Mouse (Mus musculus): ENCODE measurements at regions not wholly inside any gene's neighbourhood (a gene's known extent, or its start where the extent isn't known, plus 50 kb on each side); places are given as distances from the start of the nearest gene placed in this dataset.

DNA sequence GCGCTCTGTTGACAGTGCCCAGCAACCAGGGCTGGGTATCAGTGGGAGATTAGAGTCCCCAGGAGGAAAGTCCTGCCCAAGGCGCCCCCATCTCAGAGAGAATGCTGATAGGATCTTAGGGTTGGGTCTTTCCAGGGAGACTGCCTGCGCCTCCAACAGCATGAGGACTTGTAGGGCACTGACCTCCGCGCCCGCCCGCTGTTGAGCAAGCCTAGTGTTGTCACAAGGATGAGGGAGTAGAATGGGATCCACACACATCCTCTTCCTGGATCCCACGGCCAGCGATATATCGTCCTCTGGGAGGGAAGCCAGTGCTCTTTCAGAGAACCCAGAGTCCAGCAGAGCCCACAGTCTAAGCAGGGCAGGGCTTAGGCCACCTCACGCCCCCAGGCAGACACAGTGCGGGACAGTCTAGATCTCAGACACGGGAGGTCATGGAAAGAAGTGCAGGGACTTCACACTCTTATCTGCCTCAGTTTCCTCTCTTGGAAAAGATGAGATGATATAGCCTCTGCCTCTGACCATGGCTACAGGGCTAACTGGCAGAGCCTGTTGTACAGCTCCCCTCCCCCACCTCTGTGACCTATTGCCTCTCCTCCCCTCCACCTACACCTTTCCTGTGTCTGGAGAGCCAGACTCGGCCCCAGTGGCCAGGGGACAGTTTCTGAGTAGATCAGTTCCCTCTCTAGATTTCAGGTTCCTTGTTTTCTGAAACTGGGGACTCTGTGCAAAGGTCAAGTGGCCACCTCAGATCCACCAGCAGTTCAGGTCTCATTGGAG, 52.0 kb upstream of the Dusp5 start:
- no peak for DNase-seq (ENCODE audit: inconsistent ontology term)

DNA sequence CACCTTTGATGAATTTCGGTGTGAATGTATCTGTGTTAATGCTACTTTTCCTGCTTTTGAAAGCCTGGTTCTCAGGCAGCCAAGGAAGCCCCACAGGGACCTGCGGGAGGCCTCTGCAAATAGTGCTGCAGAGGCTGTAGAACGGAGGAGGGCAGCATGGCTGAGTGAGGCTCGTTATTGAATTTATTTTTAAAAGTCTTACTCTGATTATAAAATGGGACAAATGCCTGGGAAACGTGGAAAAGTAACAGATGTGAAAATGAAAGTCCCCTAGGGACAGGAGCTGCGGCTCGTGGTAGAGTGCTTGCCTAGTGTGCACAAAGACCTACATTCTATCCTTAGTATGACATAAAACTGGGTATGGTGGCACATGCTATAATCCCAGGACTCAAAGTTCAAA, 59.7 kb upstream of the Dusp5 start:
- DNase-seq (ENCODE audit: inconsistent ontology term), result no peak

- no peak for DNase-seq (ENCODE audit: inconsistent ontology term)
Measured at GRCm38 (mm10) chr19:53464681-53465080, 64.2 kb upstream of the Dusp5 start.

GRCm38 (mm10) chr19:53464135-53464534, 64.8 kb upstream of the Dusp5 start:
- no peak for DNase-seq (ENCODE audit: inconsistent ontology term)

- DNase-seq (ENCODE audit: inconsistent ontology term), result peak; percentile 60
Measured at GRCm38 (mm10) chr19:53461025-53462015, 67.6 kb upstream of the Dusp5 start.

GRCm38 (mm10) chr19:53460312-53461024, 68.4 kb upstream of the Dusp5 start:
- DNase-seq (ENCODE audit: inconsistent ontology term), result no peak

- DNase-seq (ENCODE audit: inconsistent ontology term), result no peak
Measured at GRCm38 (mm10) chr19:53459407-53459788, 69.0 kb upstream of the Smndc1 start.

GRCm38 (mm10) chr19:53458770-53459406, 68.5 kb upstream of the Smndc1 start:
- no peak for DNase-seq (ENCODE audit: inconsistent ontology term)

- DNase-seq (ENCODE audit: inconsistent ontology term), result peak; percentile 32
Measured at GRCm38 (mm10) chr19:53456681-53457080, 66.3 kb upstream of the Smndc1 start.

DNA sequence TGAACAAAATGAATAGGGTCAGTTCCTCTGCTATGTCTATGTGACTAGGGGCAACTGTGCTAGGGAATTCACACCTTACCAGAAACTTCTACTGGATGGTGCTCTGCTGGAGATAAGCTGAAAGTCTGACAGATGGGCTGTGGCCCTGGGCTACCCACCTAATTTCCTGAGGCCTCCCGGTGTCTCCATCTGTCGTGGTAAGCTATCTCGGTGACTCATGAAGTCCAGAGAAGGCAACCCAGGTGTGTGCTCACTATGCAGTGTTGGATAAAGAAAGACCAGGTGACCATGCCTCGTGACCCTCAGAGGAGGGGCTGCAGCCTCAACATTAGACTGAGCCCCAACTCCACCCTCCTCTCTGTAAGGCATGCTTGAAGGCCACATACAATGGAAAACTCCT, 64.2 kb upstream of the Smndc1 start:
- no peak for DNase-seq (ENCODE audit: inconsistent ontology term)

GRCm38 (mm10) chr19:53454059-53454458, 63.7 kb upstream of the Smndc1 start:
- DNase-seq (ENCODE audit: inconsistent ontology term), result no peak

DNA sequence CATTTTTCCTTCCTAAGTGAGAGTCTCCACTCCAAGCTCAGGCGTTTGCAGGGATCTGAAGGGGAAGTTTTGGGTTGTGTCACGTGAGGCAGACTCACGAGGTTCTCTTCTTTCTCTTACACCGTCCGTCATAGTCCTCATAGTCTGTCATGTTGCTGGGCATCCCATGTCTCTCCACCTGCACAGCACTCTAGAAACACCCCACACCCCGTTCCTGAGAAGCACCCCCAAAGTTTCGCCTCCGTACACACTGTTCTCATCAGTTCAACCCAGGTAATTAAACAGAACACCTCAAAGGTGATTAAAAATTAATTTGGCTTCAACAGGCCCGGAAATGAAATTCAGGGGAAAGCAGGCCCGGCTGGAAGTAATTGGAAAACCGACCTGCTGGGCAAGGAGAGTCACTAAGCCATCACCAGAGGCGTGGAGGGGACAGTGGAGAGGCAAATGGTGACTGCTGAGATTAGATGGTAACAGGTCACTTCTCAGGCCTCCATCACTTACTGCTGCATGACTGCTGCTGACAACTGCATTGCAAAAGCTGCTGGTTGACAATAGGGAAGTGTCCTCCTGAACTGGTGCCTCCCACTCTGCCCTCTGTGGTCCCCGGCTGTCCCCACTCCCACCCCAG, 63.1 kb upstream of the Smndc1 start:
- peak; percentile 31 for DNase-seq (ENCODE audit: inconsistent ontology term)

DNA sequence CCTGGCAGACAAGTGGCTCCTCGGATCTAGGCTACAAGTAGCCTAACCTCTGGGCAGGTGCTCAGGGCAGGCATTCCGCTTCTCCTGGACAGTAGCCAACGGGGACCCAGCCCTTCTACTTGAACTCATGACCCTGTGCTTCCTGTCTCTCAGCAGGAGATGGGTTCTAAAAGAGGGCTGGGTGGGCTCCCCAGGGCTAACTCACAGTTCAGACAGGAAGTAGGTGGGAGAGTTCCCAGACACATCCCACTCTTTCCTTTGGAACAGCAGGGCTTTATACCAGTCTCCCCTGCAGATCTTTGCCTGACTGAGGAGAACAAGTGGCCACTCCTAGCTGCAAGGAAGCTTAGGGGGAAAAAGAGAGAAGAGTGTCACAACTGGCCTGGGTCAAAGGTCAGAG, 62.0 kb upstream of the Smndc1 start:
- no peak for DNase-seq (ENCODE audit: inconsistent ontology term)

DNA sequence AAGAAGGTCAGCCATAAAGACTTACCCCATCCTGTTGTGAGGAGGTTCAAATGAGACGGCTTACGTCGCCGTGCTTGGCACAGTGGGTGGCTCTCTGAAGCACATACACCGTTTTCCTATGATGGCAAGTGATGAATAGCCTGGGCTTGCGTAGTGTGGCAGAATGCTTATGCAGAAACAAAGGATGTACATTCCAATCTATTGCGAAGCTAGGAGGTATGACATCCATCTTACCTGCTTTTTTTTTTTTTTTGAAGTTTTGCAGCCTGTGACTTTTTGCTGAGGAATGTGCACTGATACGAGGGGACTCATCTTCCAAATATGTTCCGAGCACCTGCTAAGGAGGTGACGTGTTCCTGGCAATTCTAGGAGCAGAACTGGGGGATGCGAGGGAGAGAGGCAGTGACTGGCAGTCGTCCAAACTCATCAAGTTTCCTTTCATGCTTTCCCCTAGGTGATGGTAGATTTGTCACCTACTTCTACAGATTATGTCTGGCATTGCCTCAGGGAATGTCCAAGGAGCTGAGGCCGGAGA, 61.1 kb upstream of the Smndc1 start:
- DNase-seq (ENCODE audit: inconsistent ontology term), result peak; percentile 80

DNA sequence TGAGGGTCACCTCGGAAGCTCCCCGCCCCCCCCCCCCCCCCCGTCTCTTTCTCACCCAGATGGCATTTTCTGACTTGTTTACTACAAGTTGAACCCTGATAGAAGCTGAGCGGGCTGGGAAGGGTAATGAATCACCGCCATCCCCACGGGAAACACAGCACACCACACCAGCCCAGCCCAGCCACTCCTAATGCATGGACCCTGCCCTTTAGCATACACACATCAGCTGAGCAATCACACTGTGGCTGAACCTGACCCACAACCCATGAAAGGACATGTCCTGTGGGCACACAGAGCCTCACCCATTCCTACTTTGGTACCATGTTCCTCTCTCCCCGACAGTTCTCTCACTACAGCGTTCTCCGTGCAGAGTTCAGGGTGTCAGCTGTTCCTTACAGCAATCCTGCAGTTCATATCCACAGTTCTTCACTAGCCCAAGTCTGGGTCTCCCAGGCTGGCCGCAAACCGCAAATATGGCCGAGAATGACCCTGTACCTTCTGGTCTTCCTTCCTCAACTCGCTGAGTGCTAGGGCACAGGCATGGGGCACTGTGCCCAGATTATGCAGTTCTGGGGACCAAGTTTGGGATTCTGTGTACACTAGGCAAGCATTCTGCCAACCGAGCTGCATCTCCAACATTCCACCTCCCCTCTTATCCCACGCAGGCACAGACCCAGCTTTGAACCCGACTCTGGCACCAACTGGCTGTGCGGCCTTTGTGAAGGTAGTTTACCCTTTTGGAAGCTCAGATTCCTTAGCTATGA, 60.4 kb upstream of the Smndc1 start:
- DNase-seq (ENCODE audit: inconsistent ontology term), result no peak

DNA sequence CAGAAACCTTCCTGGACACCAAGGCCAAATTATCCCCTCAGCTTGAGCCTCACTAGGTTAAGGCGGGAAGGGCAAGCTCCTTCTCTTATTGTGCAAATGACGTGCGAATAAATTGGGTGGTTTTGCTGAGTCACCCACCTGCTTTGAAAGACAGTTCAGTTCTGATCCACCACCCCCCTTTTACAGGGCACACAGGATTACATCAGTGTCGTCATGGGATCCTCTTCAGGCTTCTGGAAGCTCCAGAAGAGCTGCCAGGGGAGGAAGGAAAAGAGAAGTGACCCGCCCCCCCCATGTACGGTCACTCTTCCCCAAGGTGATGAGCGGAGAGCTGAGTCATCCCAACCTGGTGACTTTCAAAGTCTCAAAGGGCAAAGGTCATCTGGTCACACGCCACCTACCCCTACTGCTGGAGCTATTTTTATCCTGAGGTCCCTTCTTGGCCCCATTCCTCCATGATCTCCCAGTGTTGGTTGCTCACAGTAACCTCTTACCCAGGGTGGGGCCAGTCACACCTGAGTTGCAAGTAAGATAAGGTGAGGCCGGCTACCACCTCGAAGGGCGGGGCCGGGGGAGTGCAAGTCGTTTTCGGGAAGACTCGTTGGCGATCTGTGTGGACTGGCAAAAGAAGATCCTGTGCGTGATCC, 58.9 kb upstream of the Smndc1 start:
- no peak for DNase-seq (ENCODE audit: inconsistent ontology term)

- DNase-seq (ENCODE audit: inconsistent ontology term), result no peak
Measured at GRCm38 (mm10) chr19:53448206-53448605, 57.8 kb upstream of the Smndc1 start.

DNA sequence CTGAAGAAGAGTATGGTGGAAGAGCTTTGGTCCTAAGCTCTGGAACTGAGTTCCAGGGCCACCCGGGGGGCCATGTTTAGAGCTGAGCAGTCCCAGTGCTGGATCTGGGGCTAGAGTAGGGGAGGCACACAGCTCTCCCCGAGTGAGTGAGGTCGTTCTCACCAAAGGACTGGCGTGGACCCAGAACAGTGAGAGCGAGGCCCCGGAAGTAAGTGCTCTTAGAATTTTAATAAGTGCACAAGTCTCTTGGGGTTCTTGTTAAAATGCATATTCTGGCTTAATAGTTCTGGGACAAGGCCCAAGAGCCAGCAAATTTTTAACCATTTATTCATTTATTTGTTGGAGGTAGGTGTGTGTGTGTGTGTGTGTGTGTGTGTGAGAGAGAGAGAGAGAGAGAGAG, 57.4 kb upstream of the Smndc1 start:
- peak; percentile 20 for DNase-seq (ENCODE audit: inconsistent ontology term)

DNA sequence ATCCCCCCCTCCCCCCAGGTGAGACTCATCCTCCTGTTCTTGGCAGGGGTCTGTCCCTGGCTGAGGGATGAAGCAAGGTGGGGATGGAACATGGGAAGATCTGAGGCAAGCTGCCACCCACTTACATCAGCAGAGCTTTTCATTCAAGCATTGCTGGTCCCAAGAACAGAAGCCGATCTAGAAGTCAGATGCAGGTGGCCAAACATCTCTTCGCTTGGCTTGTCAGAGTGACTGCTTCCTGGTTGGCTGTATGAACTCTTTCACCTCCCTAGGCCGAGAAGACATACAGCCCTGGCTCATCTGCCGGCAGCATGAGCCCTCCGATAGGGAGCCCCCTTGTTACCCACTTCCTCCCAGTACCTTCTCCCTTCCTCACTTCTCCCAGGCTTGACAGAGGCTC, 55.8 kb upstream of the Smndc1 start:
- DNase-seq (ENCODE audit: inconsistent ontology term), result no peak

- DNase-seq (ENCODE audit: inconsistent ontology term), result no peak
Measured at GRCm38 (mm10) chr19:53444646-53445045, 54.3 kb upstream of the Smndc1 start.

All from Muller cell, postnatal 12 days (primary cell).